Mouse (Mus musculus): ENCODE results near the gene Myt1l.
A peak's percentile ranks its signal among the peaks of the same experiment; 100 is the strongest.

Myt1l gene

GRCm38 (mm10) chr12:29712795-29713721 lies 184.9 kb downstream of the Myt1l start:
- DNase-seq (ENCODE audit: extremely low spot score), result no peak

- DNase-seq (ENCODE audit: extremely low spot score), result no peak
Observed at GRCm38 (mm10) chr12:29723722-29724338, 195.6 kb downstream of the Myt1l start.

- DNase-seq (ENCODE audit: extremely low spot score), result no peak
Observed at GRCm38 (mm10) chr12:29728294-29728693, 200.1 kb downstream of the Myt1l start.

- no peak for DNase-seq (ENCODE audit: extremely low spot score)
Observed at GRCm38 (mm10) chr12:29740346-29741025, 212.3 kb downstream of the Myt1l start.

- DNase-seq (ENCODE audit: extremely low spot score), result no peak
Observed at GRCm38 (mm10) chr12:29741181-29741580, 213.0 kb downstream of the Myt1l start.

GRCm38 (mm10) chr12:29750604-29751128 lies 222.5 kb downstream of the Myt1l start:
- no peak for DNase-seq (ENCODE audit: extremely low spot score)

GRCm38 (mm10) chr12:29755086-29755871 lies 227.1 kb downstream of the Myt1l start:
- no peak for DNase-seq (ENCODE audit: extremely low spot score)

- DNase-seq (ENCODE audit: extremely low spot score), result no peak
Observed at GRCm38 (mm10) chr12:29755872-29756265, 227.7 kb downstream of the Myt1l start.

GRCm38 (mm10) chr12:29760611-29761010 lies 232.4 kb downstream of the Myt1l start:
- no peak for DNase-seq (ENCODE audit: extremely low spot score)

GRCm38 (mm10) chr12:29766158-29766557 lies 238.0 kb downstream of the Myt1l start:
- no peak for DNase-seq (ENCODE audit: extremely low spot score)

- DNase-seq (ENCODE audit: extremely low spot score), result no peak
Observed at GRCm38 (mm10) chr12:29771791-29772190, 243.6 kb downstream of the Myt1l start.

GRCm38 (mm10) chr12:29772401-29772800 lies 244.2 kb downstream of the Myt1l start:
- no peak for DNase-seq (ENCODE audit: extremely low spot score)

- DNase-seq (ENCODE audit: extremely low spot score), result no peak
Observed at GRCm38 (mm10) chr12:29778901-29779300, 250.7 kb downstream of the Myt1l start.

GRCm38 (mm10) chr12:29789319-29790050 lies 261.3 kb downstream of the Myt1l start:
- no peak for DNase-seq (ENCODE audit: extremely low spot score)

- DNase-seq (ENCODE audit: extremely low spot score), result no peak
Observed at GRCm38 (mm10) chr12:29790051-29790386, 261.8 kb downstream of the Myt1l start.

- no peak for DNase-seq (ENCODE audit: extremely low spot score)
Observed at GRCm38 (mm10) chr12:29792998-29793397, 264.8 kb downstream of the Myt1l start.

GRCm38 (mm10) chr12:29795107-29795673 lies 267.0 kb downstream of the Myt1l start:
- peak; percentile 4 for DNase-seq (ENCODE audit: extremely low spot score)

- no peak for DNase-seq (ENCODE audit: extremely low spot score)
Observed at GRCm38 (mm10) chr12:29798595-29799391, 270.6 kb downstream of the Myt1l start.

GRCm38 (mm10) chr12:29806415-29806814 lies 278.2 kb downstream of the Myt1l start:
- no peak for DNase-seq (ENCODE audit: extremely low spot score)
